ENCODE assay signal across 15 mouse cellular contexts in genomic region chrX:48140286-48140877, GRCm38 (mm10). TPM values are rescaled to one million over a fixed set of nuclear protein-coding genes. Genes with fewer than 3 reads are reported as not detected.
DNase-seq lines count a peak whose midpoint lies in the region; ATAC-seq and TF ChIP-seq lines count a peak whose summit lies in the region.
"Had no signal": no experiment of that assay in that cellular context is flagged by ENCODE, and none has a peak within 500 bp of the region (broad histone marks: within the 10 kb centered on the region; RNA-seq: fewer than 3 reads in every experiment).

No protein-coding gene starts in this region.

- WGBS in kidney, adult 2 months, result 66% methylated on average over 3 of the region's 3 CpGs
- 32% methylated on average over 3 of the region's 3 CpGs for WGBS in liver, postnatal 0 days (ENCODE audit: insufficient replicate concordance)

- H3K4me2 ChIP-seq in CH12.LX (ENCODE audit: insufficient read depth, low read depth, poor library complexity, severe bottlenecking), result peak overlapping the region; percentile 41; the same call in 1 of the 2 replicates
- H3K4me2 ChIP-seq in liver, postnatal 0 days (ENCODE audit: low read depth, low read length), result no peak overlapping the region
- H3K4me2 ChIP-seq: midbrain, embryonic 11.5 days; neural tube, embryonic 13.5 days had no signal

- no peaks in the 10 kb centered on the region for H3K4me1 ChIP-seq in kidney, adult 2 months (ENCODE audit: control insufficient read depth, insufficient read depth, low read length)
- H3K4me1 ChIP-seq in CH12.LX (ENCODE audit: control insufficient read depth in 1 of 2, insufficient read depth in 2 of 2), result peaks cover 28 to 62% of the 10 kb centered on the region in 2 experiments
- H3K4me1 ChIP-seq in liver, postnatal 0 days (ENCODE audit: insufficient read depth), result peaks cover 8% of the 10 kb centered on the region; the same call in 1 of the 2 replicates

- TF ChIP-seq POLR2A in kidney, adult 2 months (IDR thresholded peaks at IDR 0.05; ENCODE audit: low read depth, low read length), result no peak
- peak; percentile 55 for TF ChIP-seq POLR2A in CH12.LX (IDR thresholded peaks at IDR 0.05; ENCODE audit: low read depth, low read length)

- no peaks in the 10 kb centered on the region for H3K9me3 ChIP-seq in CH12.LX (replicated peaks; ENCODE audit: low read length)
- no peaks in the 10 kb centered on the region for H3K9me3 ChIP-seq in liver, postnatal 0 days (ENCODE audit: low read length)
- H3K9me3 ChIP-seq: neural tube, embryonic 13.5 days had no signal

- peak overlapping the region; percentile 56 for H3K9ac ChIP-seq in CH12.LX (ENCODE audit: insufficient read depth, low read depth)
- no peak overlapping the region for H3K9ac ChIP-seq in liver, postnatal 0 days (replicated peaks)
- H3K9ac ChIP-seq: neural tube, embryonic 13.5 days had no signal

- dilution Hi-C loops in CH12.LX (cut with MboI; ENCODE audit: extremely low pct_ligation_motif_present, extremely low pct_unique_long_range_greater_than_20kb, low sequenced_read_pairs), result no loop called here

- in situ Hi-C loops in CH12.LX (cut with MboI; ENCODE audit: low pct_ligation_motif_present, low pct_unique_long_range_greater_than_20kb, low sequenced_read_pairs), result no loop called here

- H3K27ac ChIP-seq in kidney, adult 2 months (ENCODE audit: insufficient read depth, low read depth, low read length), result no peak overlapping the region
- H3K27ac ChIP-seq in CH12.LX (ENCODE audit: insufficient read depth, low read depth), result peak overlapping the region; percentile 99
- H3K27ac ChIP-seq in liver, postnatal 0 days (ENCODE audit: low read depth), result peak overlapping the region; percentile 86
- H3K27ac ChIP-seq: heart, adult 2 months; neural tube, embryonic 13.5 days had no signal

- no peak overlapping the region for H3K4me3 ChIP-seq in kidney, adult 2 months (ENCODE audit: insufficient read depth, low read depth, low read length)
- H3K4me3 ChIP-seq in CH12.LX (replicated peaks in 1 of 3; ENCODE audit: low read depth in 2 of 3, low read length in 2 of 3, poor library complexity in 1 of 3), result no peak overlapping the region
- H3K4me3 ChIP-seq in liver, postnatal 0 days (ENCODE audit: low read depth, low read length), result no peak overlapping the region
- H3K4me3 ChIP-seq: heart, adult 2 months; neural tube, embryonic 13.5 days had no signal

- peak; percentile 37; the same call in 1 of the 2 replicates for TF ChIP-seq EP300 in CH12.LX (IDR thresholded peaks at IDR 0.05; ENCODE audit: low read length)
- no peak for TF ChIP-seq EP300 in liver, postnatal 0 days (IDR thresholded peaks at IDR 0.05; ENCODE audit: low read depth)

- H3K79me2 ChIP-seq in CH12.LX (replicated peaks; ENCODE audit: control insufficient read depth, extremely low read depth, insufficient read depth, poor library complexity, severe bottlenecking), result no peaks in the 10 kb centered on the region

- TF ChIP-seq CTCF in kidney, adult 2 months (conservative IDR thresholded peaks at IDR 0.05; ENCODE audit: insufficient read depth, insufficient read length, low read depth, low read length), result no peak
- TF ChIP-seq CTCF in CH12.LX (conservative IDR thresholded peaks at IDR 0.05 in 1 of 2, IDR thresholded peaks at IDR 0.05 in 1 of 2; ENCODE audit: low read depth in 2 of 2, low read length in 2 of 2), result no peak
- TF ChIP-seq CTCF in liver, postnatal 0 days (IDR thresholded peaks at IDR 0.05; ENCODE audit: low read depth), result no peak

- ATAC-seq in liver, postnatal 0 days, result no peak
- ATAC-seq: activated CD4-positive, CD25-positive, alpha-beta regulatory T cell, adult 4 months; hindbrain, embryonic 16.5 days had no signal

- no peaks in the 10 kb centered on the region for H3K27me3 ChIP-seq in kidney, adult 2 months (replicated peaks; ENCODE audit: control insufficient read depth, insufficient read depth, low read length)
- no peaks in the 10 kb centered on the region for H3K27me3 ChIP-seq in CH12.LX (replicated peaks)
- no peaks in the 10 kb centered on the region for H3K27me3 ChIP-seq in liver, postnatal 0 days (ENCODE audit: insufficient read depth, low read length)
- no peaks in the 10 kb centered on the region for H3K27me3 ChIP-seq in splenic B cell, adult 2 months (ENCODE audit: control insufficient read depth, insufficient read depth, low read length, poor library complexity, severe bottlenecking)
- H3K27me3 ChIP-seq: neural tube, embryonic 13.5 days had no signal

- peak; percentile 8 for DNase-seq in kidney, adult 2 months
- DNase-seq in kidney, postnatal 25 days, result no peak
- DNase-seq in CH12.LX (ENCODE audit: extremely low read depth), result peak; percentile 53
- peak; percentile 8 for DNase-seq in liver, postnatal 0 days
- DNase-seq in splenic B cell, adult 2 months (ENCODE audit: low read depth, low spot score), result peak; percentile 78
- no peak for DNase-seq in kidney, adult 18-20 months
- DNase-seq in gastrocnemius, adult 18-20 months (ENCODE audit: low spot score), result no peak
- no peak for DNase-seq in layer of hippocampus, postnatal 14 days (ENCODE audit: low spot score in 2 of 2)
- DNase-seq: kidney, postnatal 4 days; right cerebral cortex, postnatal 14 days had no signal

- no peaks in the 10 kb centered on the region for H3K36me3 ChIP-seq in kidney, adult 2 months (ENCODE audit: control insufficient read depth, insufficient read depth, low read length)
- H3K36me3 ChIP-seq in CH12.LX (replicated peaks in 1 of 2; ENCODE audit: control insufficient read depth in 1 of 2, insufficient read depth in 1 of 2, low read length in 1 of 2), result no peaks in the 10 kb centered on the region
- no peaks in the 10 kb centered on the region for H3K36me3 ChIP-seq in liver, postnatal 0 days (replicated peaks; ENCODE audit: insufficient read depth, low read length)
- no peaks in the 10 kb centered on the region for H3K36me3 ChIP-seq in splenic B cell, adult 2 months (ENCODE audit: control insufficient read depth, insufficient read depth, low read length, poor library complexity, severe bottlenecking)
- H3K36me3 ChIP-seq: neural tube, embryonic 13.5 days had no signal

- TF ChIP-seq RAD21 in CH12.LX (IDR thresholded peaks at IDR 0.05; ENCODE audit: low read depth, low read length), result no peak

TF ChIP-seq in CH12.LX, 34 proteins besides CTCF, POLR2A, EP300 and RAD21:
- 0 out of 2 replicates have a peak, but pooled peaks have one; percentile 5 for TF ChIP-seq NELFE (IDR thresholded peaks at IDR 0.05; ENCODE audit: low read depth, low read length)
- no peak for TF ChIP-seq RCOR1 (conservative IDR thresholded peaks at IDR 0.05; ENCODE audit: low read depth, low read length)
- no peak for TF ChIP-seq GABPA (IDR thresholded peaks at IDR 0.05; ENCODE audit: insufficient replicate concordance, low read depth, low read length)
- TF ChIP-seq UBTF (IDR thresholded peaks at IDR 0.05; ENCODE audit: low read depth, low read length), result no peak
- 0 out of 2 replicates have a peak, but pooled peaks have one; percentile 17 for TF ChIP-seq TBP (conservative IDR thresholded peaks at IDR 0.05; ENCODE audit: low read depth, low read length)
- no peak for TF ChIP-seq PAX5 (IDR thresholded peaks at IDR 0.05; ENCODE audit: low read length)
- no peak for TF ChIP-seq MYC (IDR thresholded peaks at IDR 0.05; ENCODE audit: low read depth, low read length)
- peak; percentile 53; the same call in 1 of the 2 replicates for TF ChIP-seq TCF12 (IDR thresholded peaks at IDR 0.05; ENCODE audit: low read depth, low read length)
- TF ChIP-seq CHD2 (IDR thresholded peaks at IDR 0.05; ENCODE audit: low read length), result peak; percentile 55
- no peak for TF ChIP-seq NRF1 (IDR thresholded peaks at IDR 0.05; ENCODE audit: low read depth, low read length)
- peak; percentile 18; the same call in 1 of the 2 replicates for TF ChIP-seq ETS1 (conservative IDR thresholded peaks at IDR 0.05; ENCODE audit: low read depth, low read length)
- peak; percentile 38; the same call in 1 of the 2 replicates for TF ChIP-seq ELF1 (IDR thresholded peaks at IDR 0.05; ENCODE audit: low read depth, low read length)
- TF ChIP-seq POLR2AphosphoS2 (IDR thresholded peaks at IDR 0.05; ENCODE audit: low read depth, low read length), result peak; percentile 56; the same call in 1 of the 2 replicates
- TF ChIP-seq JUND (conservative IDR thresholded peaks at IDR 0.05; ENCODE audit: low read depth, low read length), result no peak
- TF ChIP-seq MXI1 (IDR thresholded peaks at IDR 0.05; ENCODE audit: low read depth, low read length), result peak; percentile 20; the same call in 1 of the 2 replicates
- peak; percentile 12; the same call in 1 of the 2 replicates for TF ChIP-seq ZMIZ1 (IDR thresholded peaks at IDR 0.05; ENCODE audit: low read depth, low read length)
- no peak; the same call in 1 of the 2 replicates for TF ChIP-seq MEF2A (IDR thresholded peaks at IDR 0.05; ENCODE audit: borderline replicate concordance, low read depth, low read length)
- TF ChIP-seq IRF4 (IDR thresholded peaks at IDR 0.05; ENCODE audit: low read depth, low read length), result peak; percentile 76
- TF ChIP-seq HCFC1 (IDR thresholded peaks at IDR 0.05; ENCODE audit: low read depth, low read length), result no peak
- no peak for TF ChIP-seq KAT2A (IDR thresholded peaks at IDR 0.05; ENCODE audit: insufficient replicate concordance, low read length)
- TF ChIP-seq SIN3A (IDR thresholded peaks at IDR 0.05; ENCODE audit: low read length), result peak; percentile 41; the same call in 1 of the 2 replicates
- TF ChIP-seq MAZ (IDR thresholded peaks at IDR 0.05; ENCODE audit: low read depth, low read length), result 0 out of 2 replicates have a peak, but pooled peaks have one; percentile 35
- TF ChIP-seq BHLHE40 (IDR thresholded peaks at IDR 0.05; ENCODE audit: low read depth, low read length), result peak; percentile 52; the same call in 1 of the 2 replicates
- TF ChIP-seq E2F4 (IDR thresholded peaks at IDR 0.05; ENCODE audit: insufficient replicate concordance, low read depth, low read length), result no peak

RNA-seq across cellular contexts. Expression of gene Sash3, which starts 5.9 kb away (rescaled TPM):
- polyA plus RNA-seq in kidney, adult 2 months (2012; rRNA removed), result 1.5 and 6.8 TPM in 2 replicates
- 88.9 and 96.3 TPM in 2 replicates for total RNA-seq in CH12.LX (2012; rRNA removed)
- 138 and 148 TPM in 2 replicates for total RNA-seq in CH12.LX (2014; rRNA removed)
- polyA plus RNA-seq in CH12.LX (2012; ENCODE audit: insufficient read length, low read depth), result 87.6 and 90.9 TPM in 2 replicates
- 8.4 and 9.3 TPM in 2 replicates for polyA plus RNA-seq in liver, postnatal 0 days (2015; fragmentation: Nextera tagmentation; extraction: Ambion mirVana)
- under 1 TPM; 0.11 to 0.31 TPM for total RNA-seq in gastrocnemius, adult 18-20 months (2021)
- 1 to 10 TPM; 1.0 to 1.9 TPM for total RNA-seq in layer of hippocampus, postnatal 14 days (2021)

RNA-seq across cellular contexts. Expression of gene Xpnpep2, which starts 31.9 kb away (rescaled TPM):
- polyA plus RNA-seq in kidney, adult 2 months (2012; rRNA removed), result 25.8 and 32.5 TPM in 2 replicates
- total RNA-seq in CH12.LX (2012; rRNA removed) (0.04 and 0.08 TPM in 2 replicates), CH12.LX (2014; rRNA removed) (0.05 and 0.09 TPM in 2 replicates)
- 0.07 and 0.14 TPM in 2 replicates for polyA plus RNA-seq in CH12.LX (2012; ENCODE audit: insufficient read length, low read depth)
- polyA plus RNA-seq in liver, postnatal 0 days (2015; fragmentation: Nextera tagmentation; extraction: Ambion mirVana), result 0.05 TPM in 1 of 2 replicates, not detected in the other
- total RNA-seq in gastrocnemius, adult 18-20 months (2021), result under 1 TPM; 0.31 to 0.82 TPM
- total RNA-seq in layer of hippocampus, postnatal 14 days (2021), result under 1 TPM; 0.43 to 0.83 TPM

Comparison
In these comparisons a context has a peak if more than half of its experiments do, and no peak if none do; other contexts are left out.
1. DNase-seq: peak in kidney, adult 2 months (single experiment), CH12.LX (single experiment), liver, postnatal 0 days (single experiment) and splenic B cell, adult 2 months (single experiment); none in kidney, postnatal 25 days (0 of 2), kidney, adult 18-20 months (single experiment), gastrocnemius, adult 18-20 months (single experiment) and layer of hippocampus, postnatal 14 days (0 of 2).
2. RNA of gene Sash3, which starts 5.9 kb away (total RNA-seq): 88.9 to 148 TPM in CH12.LX; 1.0 to 1.9 TPM in layer of hippocampus, postnatal 14 days and 0.11 to 0.31 TPM in gastrocnemius, adult 18-20 months; every median in the first group is over 10 times any median in the second.